Mouse (Mus musculus): ENCODE data around the gene Pitpna.

DNA sequence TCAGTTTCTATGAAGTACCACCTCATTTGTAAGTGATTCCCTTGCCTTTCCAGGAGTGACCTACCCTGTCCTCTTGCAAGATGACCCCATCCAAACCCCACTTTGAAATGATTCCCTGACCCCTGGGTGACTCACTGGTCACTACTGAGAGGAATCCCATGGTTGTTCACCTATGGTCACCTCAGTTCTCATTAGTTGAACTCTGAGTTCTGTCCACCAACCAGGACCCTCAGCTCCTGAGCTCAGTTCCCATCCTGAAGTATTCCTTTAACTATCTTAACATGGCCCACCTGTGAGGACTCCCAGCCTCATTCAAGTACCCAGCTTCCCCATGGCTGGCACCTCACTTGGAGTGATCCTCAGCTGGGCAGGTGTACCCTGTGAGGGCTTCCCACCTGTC lies 69.9 kb downstream of the Pitpna start:
- TF ChIP-seq POLR2A (IDR thresholded peaks at IDR 0.05; ENCODE audit: low read depth, low read length), result no peak
- TF ChIP-seq CTCF (IDR thresholded peaks at IDR 0.05; ENCODE audit: extremely low read depth, insufficient read length, insufficient replicate concordance, low read depth, low read length), result no peak

Measured in small intestine, adult 2 months (tissue).